Mouse (Mus musculus): ENCODE results near the gene Ugt1a6a. TPM values are rescaled to one million over a fixed set of nuclear protein-coding genes. Genes with fewer than 3 reads are reported as not detected.
"Not testable (repeated sequence)": the region's sequence is repeated elsewhere in the genome, so short reads cannot be mapped to it uniquely, and the experiment has no call there.

Ugt1a6a gene
- 23.8 and 25.4 TPM in 2 replicates for polyA plus RNA-seq (2014; fragmentation: Nextera tagmentation; extraction: Ambion mirVana)

GRCm38 (mm10) chr1:88134457-88135011 lies at the start of gene Ugt1a6a:
Ugt1a6a (plus strand) TSS chr1:88134809.
- H3K36me3 ChIP-seq (ENCODE audit: control insufficient read depth, insufficient read depth, low read length); H3K9me3 ChIP-seq (ENCODE audit: control insufficient read depth, low read depth, low read length); H3K4me1 ChIP-seq (ENCODE audit: control insufficient read depth, insufficient read depth, low read length); H3K27me3 ChIP-seq (ENCODE audit: control insufficient read depth, insufficient read depth, low read length); H3K9ac ChIP-seq (replicated peaks; ENCODE audit: low read depth, low read length); H3K4me3 ChIP-seq (ENCODE audit: low read depth, low read length): not testable (repeated sequence)
- ATAC-seq (ENCODE audit: insufficient number of reproducible peaks, insufficient read depth, low FRiP score, low read depth), result peak; percentile 74; the same call in 1 of the 2 replicates
- H3K4me2 ChIP-seq (replicated peaks; ENCODE audit: low read depth, low read length), result 0 out of 2 replicates have a peak within 1 kb of the TSS, but pooled peaks have one; percentile 12
- WGBS, result 40% methylated on average over 5 of the region's 5 CpGs
- peak within 1 kb of the TSS; percentile 34 for H3K27ac ChIP-seq (ENCODE audit: low read length)

DNA sequence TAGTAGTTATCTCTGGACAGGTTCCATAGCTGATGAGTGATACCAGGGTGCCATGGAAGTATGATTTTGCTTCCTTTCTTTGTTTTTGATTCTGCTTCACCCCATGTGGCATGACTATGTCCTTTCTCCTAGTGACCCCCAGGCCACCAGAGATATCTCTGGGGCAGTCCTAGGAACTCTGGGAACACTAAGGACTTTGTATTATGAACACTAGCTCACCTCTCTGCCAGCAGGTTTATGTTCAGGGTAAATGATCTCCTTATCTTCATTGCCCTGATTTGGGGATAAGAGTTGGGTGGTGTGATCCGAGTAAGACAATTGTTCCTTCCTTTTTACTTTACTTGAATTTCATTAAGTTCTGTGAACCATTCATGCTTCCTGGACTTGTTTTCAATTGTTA lies 48.5 kb upstream of the Ugt1a6a start:
- Histone ChIP-seq H3K36me3 (ENCODE audit: control insufficient read depth, insufficient read depth, low read length) (no peaks in the 10 kb centered on the region), H3K9me3 (ENCODE audit: control insufficient read depth, low read depth, low read length) (no peaks in the 10 kb centered on the region), H3K4me1 (ENCODE audit: control insufficient read depth, insufficient read depth, low read length) (no peaks in the 10 kb centered on the region), H3K4me3 (ENCODE audit: low read depth, low read length) (no peak overlapping the region), H3K9ac (replicated peaks; ENCODE audit: low read depth, low read length) (no peak overlapping the region), H3K4me2 (replicated peaks; ENCODE audit: low read depth, low read length) (no peak overlapping the region), H3K27ac (ENCODE audit: low read length) (no peak overlapping the region), H3K27me3 (ENCODE audit: control insufficient read depth, insufficient read depth, low read length) (no peaks in the 10 kb centered on the region)
- no peak for ATAC-seq (ENCODE audit: insufficient number of reproducible peaks, insufficient read depth, low FRiP score, low read depth)
- 69% methylated on average over 1 of the region's 1 CpGs for WGBS

GRCm38 (mm10) chr1:88087513-88087912 lies 47.1 kb upstream of the Ugt1a6a start, which contains the start of gene Ugt1a8:
Ugt1a8 (plus strand) TSS chr1:88087813.
- H3K4me2 ChIP-seq (replicated peaks; ENCODE audit: low read depth, low read length), result no peak within 1 kb of the TSS
- no peak for ATAC-seq (ENCODE audit: insufficient number of reproducible peaks, insufficient read depth, low FRiP score, low read depth)

DNA sequence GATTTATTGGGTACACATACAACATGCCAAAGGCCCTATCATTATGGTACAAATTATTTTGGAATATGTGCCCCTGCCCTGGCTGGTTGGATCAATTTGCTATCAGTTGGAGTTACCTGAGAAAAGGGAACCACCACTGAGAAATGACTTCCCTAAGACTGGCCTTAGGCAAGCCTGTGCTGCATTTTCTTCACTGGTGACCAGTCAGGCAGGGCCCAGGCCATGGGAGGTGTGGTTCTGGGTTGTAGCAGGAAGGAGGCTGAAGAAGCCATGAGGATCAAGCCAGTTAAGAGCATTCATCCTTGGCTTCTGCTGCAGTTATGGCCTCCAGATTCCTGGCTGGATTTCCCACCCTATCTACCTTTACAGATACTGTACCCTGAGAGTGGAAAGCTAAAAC lies 42.3 kb upstream of the Ugt1a6a start:
- ATAC-seq (ENCODE audit: insufficient number of reproducible peaks, insufficient read depth, low FRiP score, low read depth), result no peak
- no peak overlapping the region for H3K9ac ChIP-seq (replicated peaks; ENCODE audit: low read depth, low read length)
- 0 out of 2 replicates have a peak, but pooled peaks cover 5% of the 10 kb centered on the region for H3K4me1 ChIP-seq (ENCODE audit: control insufficient read depth, insufficient read depth, low read length)
- no peaks in the 10 kb centered on the region for H3K27me3 ChIP-seq (ENCODE audit: control insufficient read depth, insufficient read depth, low read length)
- no peaks in the 10 kb centered on the region for H3K36me3 ChIP-seq (ENCODE audit: control insufficient read depth, insufficient read depth, low read length)
- no peak overlapping the region for H3K4me2 ChIP-seq (replicated peaks; ENCODE audit: low read depth, low read length)
- no peak overlapping the region for H3K27ac ChIP-seq (ENCODE audit: low read length)
- no peaks in the 10 kb centered on the region for H3K9me3 ChIP-seq (ENCODE audit: control insufficient read depth, low read depth, low read length)
- H3K4me3 ChIP-seq (ENCODE audit: low read depth, low read length), result no peak overlapping the region

More at GRCm38 (mm10) chr1:88087513-88087912, 47.1 kb upstream of the Ugt1a6a start, which contains the start of gene Ugt1a8:
- H3K4me3 ChIP-seq (ENCODE audit: low read depth, low read length), result no peak within 1 kb of the TSS
- no peaks in the 10 kb centered on the region for H3K36me3 ChIP-seq (ENCODE audit: control insufficient read depth, insufficient read depth, low read length)
- no peaks in the 10 kb centered on the region for H3K9me3 ChIP-seq (ENCODE audit: control insufficient read depth, low read depth, low read length)
- H3K27ac ChIP-seq (ENCODE audit: low read length), result no peak within 1 kb of the TSS
- 66% methylated on average over 3 of the region's 3 CpGs for WGBS
- H3K27me3 ChIP-seq (ENCODE audit: control insufficient read depth, insufficient read depth, low read length), result no peaks in the 10 kb centered on the region
- no peaks in the 10 kb centered on the region for H3K4me1 ChIP-seq (ENCODE audit: control insufficient read depth, insufficient read depth, low read length)
- no peak within 1 kb of the TSS for H3K9ac ChIP-seq (replicated peaks; ENCODE audit: low read depth, low read length)

- not testable (repeated sequence) for H3K9me3 ChIP-seq (ENCODE audit: control insufficient read depth, low read depth, low read length); H3K36me3 ChIP-seq (ENCODE audit: control insufficient read depth, insufficient read depth, low read length); H3K27me3 ChIP-seq (ENCODE audit: control insufficient read depth, insufficient read depth, low read length); H3K4me3 ChIP-seq (ENCODE audit: low read depth, low read length); H3K4me1 ChIP-seq (ENCODE audit: control insufficient read depth, insufficient read depth, low read length); ATAC-seq (ENCODE audit: insufficient number of reproducible peaks, insufficient read depth, low FRiP score, low read depth); H3K9ac ChIP-seq (replicated peaks; ENCODE audit: low read depth, low read length); H3K4me2 ChIP-seq (replicated peaks; ENCODE audit: low read depth, low read length)
- 54% methylated on average over 3 of the region's 3 CpGs for WGBS
- H3K27ac ChIP-seq (ENCODE audit: low read length), result peak overlapping the region; percentile 87; the same call in 1 of the 2 replicates
Observed at GRCm38 (mm10) chr1:88094270-88094676, 40.3 kb upstream of the Ugt1a6a start.

GRCm38 (mm10) chr1:88094941-88095492 lies 39.6 kb upstream of the Ugt1a6a start, which contains the start of gene Ugt1a7c:
Ugt1a7c (plus strand) TSS chr1:88095062.
- Histone ChIP-seq H3K4me3 (ENCODE audit: low read depth, low read length) (peak within 1 kb of the TSS; percentile 8; the same call in 1 of the 2 replicates), H3K4me2 (replicated peaks; ENCODE audit: low read depth, low read length) (peak within 1 kb of the TSS; percentile 32), H3K36me3 (ENCODE audit: control insufficient read depth, insufficient read depth, low read length) (no peaks in the 10 kb centered on the region), H3K4me1 (ENCODE audit: control insufficient read depth, insufficient read depth, low read length) (0 out of 2 replicates have a peak, but pooled peaks cover 5% of the 10 kb centered on the region), H3K27ac (ENCODE audit: low read length) (peak within 1 kb of the TSS; percentile 87), H3K9ac (replicated peaks; ENCODE audit: low read depth, low read length) (no peak within 1 kb of the TSS), H3K9me3 (ENCODE audit: control insufficient read depth, low read depth, low read length) (no peaks in the 10 kb centered on the region), H3K27me3 (ENCODE audit: control insufficient read depth, insufficient read depth, low read length) (no peaks in the 10 kb centered on the region)
- WGBS, result 30% methylated on average over 10 of the region's 10 CpGs
- ATAC-seq (ENCODE audit: insufficient number of reproducible peaks, insufficient read depth, low FRiP score, low read depth), result 0 out of 2 replicates have a peak, but pooled peaks have one; percentile 58

GRCm38 (mm10) chr1:88098546-88098945 lies 36.1 kb upstream of the Ugt1a6a start:
- not testable (repeated sequence) for H3K27ac ChIP-seq (ENCODE audit: low read length); H3K9ac ChIP-seq (replicated peaks; ENCODE audit: low read depth, low read length); H3K9me3 ChIP-seq (ENCODE audit: control insufficient read depth, low read depth, low read length); H3K4me1 ChIP-seq (ENCODE audit: control insufficient read depth, insufficient read depth, low read length); ATAC-seq (ENCODE audit: insufficient number of reproducible peaks, insufficient read depth, low FRiP score, low read depth); H3K27me3 ChIP-seq (ENCODE audit: control insufficient read depth, insufficient read depth, low read length); H3K4me2 ChIP-seq (replicated peaks; ENCODE audit: low read depth, low read length); H3K36me3 ChIP-seq (ENCODE audit: control insufficient read depth, insufficient read depth, low read length); H3K4me3 ChIP-seq (ENCODE audit: low read depth, low read length)
- WGBS, result 80% methylated on average over 3 of the region's 3 CpGs

- not testable (repeated sequence) for ATAC-seq (ENCODE audit: insufficient number of reproducible peaks, insufficient read depth, low FRiP score, low read depth)
Observed at GRCm38 (mm10) chr1:88099691-88100090, 34.9 kb upstream of the Ugt1a6a start.

More at GRCm38 (mm10) chr1:88099691-88100090, 34.9 kb upstream of the Ugt1a6a start:
- WGBS, result 84% methylated on average over 2 of the region's 2 CpGs
- not testable (repeated sequence) for H3K4me1 ChIP-seq (ENCODE audit: control insufficient read depth, insufficient read depth, low read length); H3K9ac ChIP-seq (replicated peaks; ENCODE audit: low read depth, low read length); H3K9me3 ChIP-seq (ENCODE audit: control insufficient read depth, low read depth, low read length); H3K36me3 ChIP-seq (ENCODE audit: control insufficient read depth, insufficient read depth, low read length); H3K27ac ChIP-seq (ENCODE audit: low read length); H3K4me2 ChIP-seq (replicated peaks; ENCODE audit: low read depth, low read length); H3K4me3 ChIP-seq (ENCODE audit: low read depth, low read length); H3K27me3 ChIP-seq (ENCODE audit: control insufficient read depth, insufficient read depth, low read length)

Measured in stomach, embryonic 14.5 days (tissue).